Mouse (Mus musculus): ENCODE results near the gene Sost.

DNA sequence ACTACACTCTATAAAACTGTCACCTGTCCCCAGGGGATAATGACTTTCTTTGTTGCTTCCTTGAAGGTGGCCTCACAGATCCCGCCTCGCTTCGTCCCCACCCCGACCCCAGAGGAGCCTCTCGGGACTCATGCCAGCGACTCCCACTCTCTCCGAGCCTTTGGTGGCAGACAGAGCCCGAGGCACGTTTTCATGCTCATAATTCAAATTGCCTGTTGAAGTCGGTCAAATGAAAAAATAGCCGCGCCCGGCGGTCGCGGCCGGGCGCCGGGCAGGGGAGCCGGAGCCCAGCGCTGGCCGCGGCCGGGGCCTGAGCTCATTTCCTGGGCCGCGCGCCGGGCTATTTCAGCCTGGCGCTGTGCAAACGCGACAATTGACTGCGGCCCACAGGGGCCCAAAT, 29.7 kb downstream of the Sost start:
- TF ChIP-seq CTCF (IDR thresholded peaks at IDR 0.05; ENCODE audit: low read depth) (no peak), EP300 (IDR thresholded peaks at IDR 0.05; ENCODE audit: low read depth) (no peak)
